Mouse (Mus musculus): ENCODE results near the gene Tmem161a.
"Not testable (repeated sequence)": the region's sequence is repeated elsewhere in the genome, so short reads cannot be mapped to it uniquely, and the experiment has no call there.

Tmem161a gene

DNA sequence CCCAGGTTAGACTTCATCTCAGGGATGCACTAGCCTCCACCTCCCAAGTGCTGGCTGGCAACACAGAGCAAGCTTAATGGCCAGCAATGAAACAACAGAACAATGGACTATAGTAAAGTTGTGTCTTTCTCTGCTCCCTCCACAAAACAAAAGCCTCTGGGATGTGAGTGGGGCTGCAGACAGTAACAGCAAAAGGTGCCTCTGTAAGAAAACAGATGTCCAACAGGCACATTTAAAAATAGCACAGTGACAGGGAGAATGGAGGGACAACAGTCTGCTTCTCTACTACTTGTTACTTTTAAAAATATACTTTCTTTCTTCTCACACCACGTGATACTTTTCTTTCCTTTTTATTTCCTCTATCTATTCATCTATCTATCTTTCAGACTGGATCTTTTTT, 32.6 kb downstream of the Tmem161a start:
- no peak for DNase-seq (ENCODE audit: extremely low read depth, low read depth, low spot score)

DNA sequence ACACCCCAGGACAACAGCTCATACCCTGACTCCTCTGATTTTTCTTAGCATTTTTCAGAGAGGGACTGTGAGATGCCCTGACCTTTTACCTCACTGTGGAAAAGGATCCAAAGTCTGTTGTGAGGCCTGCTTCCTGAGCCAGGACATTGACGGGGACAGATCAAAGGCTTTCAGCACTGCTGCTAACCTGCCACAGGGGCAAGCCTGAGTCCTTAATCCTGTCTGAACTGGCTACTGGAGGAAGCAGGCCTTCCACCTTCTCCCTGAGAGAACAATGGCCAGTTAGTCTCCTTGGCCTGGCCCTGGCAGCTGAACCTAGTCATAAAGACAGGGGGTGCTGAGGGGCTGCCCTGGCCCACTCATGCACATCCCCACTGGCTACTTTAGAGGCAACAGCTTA, 36.0 kb downstream of the Tmem161a start:
- DNase-seq (ENCODE audit: extremely low read depth, low read depth, low spot score): no peak

DNA sequence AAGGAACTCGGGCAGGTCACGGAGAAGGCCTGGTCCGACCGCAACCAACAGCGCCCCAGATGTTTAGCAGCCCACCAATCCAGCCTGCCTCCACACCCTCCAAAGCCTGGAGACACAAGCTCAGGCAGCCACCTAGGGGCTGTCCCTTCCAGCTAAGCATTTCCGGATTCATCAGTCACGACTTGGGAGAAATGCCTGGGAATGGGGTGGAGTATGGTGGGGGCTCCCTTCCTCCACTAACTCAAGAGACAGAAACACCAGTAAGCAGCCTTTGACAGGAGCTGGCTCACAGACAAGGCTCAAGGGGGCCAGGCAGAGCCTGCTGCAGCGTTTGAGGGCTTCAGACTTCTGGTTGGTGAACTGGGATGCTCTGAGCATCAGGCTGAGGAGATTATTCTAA, 38.4 kb downstream of the Tmem161a start:
- DNase-seq (ENCODE audit: extremely low read depth, low read depth, low spot score): no peak

DNA sequence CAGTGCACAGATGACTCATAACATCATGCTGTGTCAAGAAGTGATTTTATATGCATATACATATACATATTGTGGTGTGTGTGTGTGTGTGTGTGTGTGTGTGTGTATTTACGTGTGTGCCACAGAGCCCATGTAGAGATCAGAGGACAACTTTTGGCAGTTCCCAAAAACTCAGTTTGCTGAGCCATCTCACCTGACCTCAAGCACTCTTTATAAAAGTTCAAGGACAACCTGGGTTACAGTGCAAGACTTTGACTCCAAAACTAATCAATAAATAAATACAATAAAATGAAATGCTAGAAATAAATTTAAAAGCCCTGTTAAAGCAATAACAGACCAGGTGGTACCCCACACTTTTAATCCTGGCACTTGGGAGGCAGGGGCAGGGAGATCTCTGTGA, 39.1 kb downstream of the Tmem161a start:
- no peak for DNase-seq (ENCODE audit: extremely low read depth, low read depth, low spot score)

DNA sequence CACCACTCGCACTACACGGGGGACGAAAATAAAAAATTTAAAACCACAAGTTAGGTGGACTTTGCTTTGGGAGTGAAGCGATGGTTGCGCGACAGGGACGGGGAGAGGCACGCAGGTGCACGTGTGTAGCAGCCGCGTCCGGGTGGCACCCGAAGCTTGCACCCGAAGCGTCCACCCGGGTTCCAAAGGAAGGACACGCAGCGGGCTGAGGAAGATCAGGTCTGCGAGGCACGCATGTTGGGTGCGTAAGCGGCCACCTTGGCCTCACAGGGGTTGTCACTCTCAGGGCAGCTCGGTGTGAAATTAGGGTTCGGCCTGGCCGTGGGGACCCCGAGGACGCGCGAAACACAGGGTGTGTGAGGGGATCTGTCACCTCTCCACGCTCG, 39.6 kb downstream of the Tmem161a start:
- DNase-seq (ENCODE audit: extremely low read depth, low read depth, low spot score): no peak

DNA sequence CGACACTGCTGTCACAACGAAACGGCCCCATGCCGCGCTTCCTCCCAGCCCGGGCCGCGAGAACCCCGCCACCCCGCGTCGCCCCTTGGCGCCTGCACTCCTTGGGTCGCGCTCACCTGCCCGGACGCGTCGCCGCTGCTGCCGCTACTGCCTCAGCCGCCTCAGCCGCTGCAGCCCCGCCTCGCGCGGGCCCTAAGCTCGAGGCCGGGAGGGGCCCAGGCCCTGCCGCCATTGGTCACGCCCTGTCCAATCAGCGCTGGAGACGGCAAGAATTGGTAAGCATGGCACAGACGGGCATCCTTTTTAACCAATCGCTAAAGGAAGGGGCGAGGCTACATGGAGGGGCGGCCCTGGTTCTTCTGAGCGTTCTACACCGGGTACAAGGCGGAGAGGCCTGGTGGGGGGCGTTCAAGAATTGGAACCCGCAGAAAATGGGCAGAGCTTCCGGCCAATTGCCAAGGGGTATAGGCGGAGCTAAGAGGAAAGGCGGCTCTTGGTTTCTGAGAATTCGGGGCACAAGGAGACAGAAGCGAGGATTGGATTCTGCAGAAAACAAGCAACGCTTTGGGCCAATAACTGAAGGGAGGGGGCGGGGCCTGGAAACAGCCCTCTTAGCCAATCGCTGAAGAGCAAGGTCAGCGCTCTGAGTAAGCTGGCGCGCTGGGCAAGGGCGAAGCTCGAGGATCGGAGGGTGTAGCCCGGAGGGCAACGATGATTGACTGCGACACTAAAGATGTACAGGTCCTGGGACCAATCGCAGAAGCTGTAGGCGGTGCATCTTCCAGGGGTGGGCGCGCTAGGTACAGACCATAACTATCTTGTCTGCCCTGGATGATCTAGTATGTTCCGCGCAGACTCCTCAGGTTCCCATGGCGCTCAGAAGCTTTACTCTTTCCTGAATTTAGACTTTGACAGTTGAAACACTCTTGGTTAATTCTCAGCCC, 40.2 kb downstream of the Tmem161a start, which contains the start of gene Slc25a42:
Slc25a42 (minus strand) TSS at position 194 of the 944 bp plus-strand sequence.
- peak; percentile 93 for DNase-seq (ENCODE audit: extremely low read depth, low read depth, low spot score)

DNA sequence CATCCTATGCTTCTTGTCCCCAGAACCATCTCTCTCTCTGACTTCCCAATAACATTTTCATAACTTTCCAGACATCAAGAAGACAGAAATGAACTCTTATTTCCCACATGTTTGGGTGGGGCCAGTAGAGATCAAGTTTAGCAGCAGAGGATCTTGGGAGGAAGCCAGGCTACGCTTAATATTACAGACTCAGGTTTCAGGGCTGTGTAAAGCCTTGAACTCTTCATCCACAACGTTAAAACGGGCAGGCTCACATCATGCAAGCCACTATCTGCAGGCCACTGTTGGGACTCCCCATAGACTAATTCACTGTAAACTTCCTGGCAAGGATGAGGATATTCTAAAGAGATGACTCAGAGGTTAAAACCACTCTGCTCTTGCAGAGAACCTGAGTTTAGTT, 42.3 kb downstream of the Tmem161a start:
- no peak for DNase-seq (ENCODE audit: extremely low read depth, low read depth, low spot score)

DNA sequence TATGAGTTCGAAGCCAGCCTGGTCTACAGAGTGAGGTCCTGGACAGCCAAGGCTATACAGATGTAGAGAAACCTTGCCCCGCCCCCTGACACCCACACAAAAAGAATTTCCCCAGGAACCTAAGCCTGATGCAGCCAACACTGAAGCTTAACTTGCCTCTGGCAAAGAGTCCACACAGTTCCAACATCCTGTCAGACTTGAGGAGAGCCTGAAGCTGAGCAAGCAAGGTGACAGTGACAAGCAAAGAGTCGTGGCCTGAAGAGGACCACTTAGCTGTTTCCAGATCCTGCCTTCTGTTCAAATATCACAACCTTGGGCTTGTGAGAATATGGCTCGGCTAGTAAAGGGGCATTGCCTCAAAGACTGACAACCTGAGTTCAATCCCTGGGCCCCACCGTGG, 42.9 kb downstream of the Tmem161a start:
- no peak for DNase-seq (ENCODE audit: extremely low read depth, low read depth, low spot score)

DNA sequence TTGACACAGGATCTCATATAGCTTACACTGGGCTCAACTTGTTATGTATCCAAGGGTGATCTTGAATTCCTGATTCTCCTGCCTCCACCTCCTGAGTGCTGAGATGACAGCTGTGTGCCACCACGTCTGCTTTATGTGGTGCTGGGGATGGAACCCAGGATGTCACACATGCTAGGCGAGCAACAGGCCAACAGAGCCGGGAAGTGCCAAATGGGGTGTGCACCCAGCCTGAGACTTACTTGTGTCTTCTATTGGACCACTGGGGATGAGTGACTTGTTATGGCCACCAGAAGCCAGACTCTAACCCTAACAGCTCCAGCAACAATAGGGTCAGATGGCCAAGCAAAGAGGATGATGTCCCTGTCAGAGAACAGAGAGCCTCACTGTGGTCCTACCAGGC, 44.0 kb downstream of the Tmem161a start:
- not testable (repeated sequence) for DNase-seq (ENCODE audit: extremely low read depth, low read depth, low spot score)

DNA sequence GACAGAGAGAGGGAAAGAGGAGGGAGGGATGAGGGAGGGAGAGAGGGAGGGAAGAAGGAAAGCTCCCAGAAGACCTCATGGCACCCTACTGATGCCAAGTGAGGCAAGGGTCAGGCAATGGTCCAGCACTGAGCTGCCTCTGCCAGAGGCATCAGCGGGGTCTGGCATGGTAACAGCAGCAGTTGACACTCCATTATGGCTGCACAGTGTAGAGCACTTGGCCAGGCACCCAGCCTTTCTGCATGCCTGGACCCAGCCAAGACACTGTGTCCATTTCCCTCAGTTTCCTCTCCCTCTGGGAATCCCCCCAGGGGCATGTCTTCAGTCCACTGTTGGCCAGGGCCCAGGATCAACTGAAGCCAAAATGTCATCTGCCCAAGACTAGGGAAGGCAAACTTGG, 44.4 kb downstream of the Tmem161a start:
- DNase-seq (ENCODE audit: extremely low read depth, low read depth, low spot score): no peak

DNA sequence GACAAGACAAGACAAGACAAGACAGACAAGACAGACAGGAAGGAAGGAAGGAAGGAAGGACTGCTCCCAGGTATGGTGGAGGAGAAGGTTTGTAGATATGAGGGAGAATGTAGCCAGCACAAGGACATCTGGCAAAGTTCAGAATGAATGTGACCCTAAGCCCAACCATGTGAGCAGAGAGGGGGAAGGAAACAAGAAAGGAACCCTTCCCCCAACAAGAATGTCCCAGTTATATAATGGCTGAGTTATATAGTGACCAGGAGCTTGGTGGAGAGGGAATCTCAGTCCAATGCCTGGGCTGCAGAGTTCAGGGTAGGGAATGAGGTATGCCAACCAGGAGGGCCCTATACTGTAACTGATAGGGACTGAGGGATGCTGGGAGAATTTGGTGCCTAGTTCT, 45.3 kb downstream of the Tmem161a start:
- DNase-seq (ENCODE audit: extremely low read depth, low read depth, low spot score): no peak

DNA sequence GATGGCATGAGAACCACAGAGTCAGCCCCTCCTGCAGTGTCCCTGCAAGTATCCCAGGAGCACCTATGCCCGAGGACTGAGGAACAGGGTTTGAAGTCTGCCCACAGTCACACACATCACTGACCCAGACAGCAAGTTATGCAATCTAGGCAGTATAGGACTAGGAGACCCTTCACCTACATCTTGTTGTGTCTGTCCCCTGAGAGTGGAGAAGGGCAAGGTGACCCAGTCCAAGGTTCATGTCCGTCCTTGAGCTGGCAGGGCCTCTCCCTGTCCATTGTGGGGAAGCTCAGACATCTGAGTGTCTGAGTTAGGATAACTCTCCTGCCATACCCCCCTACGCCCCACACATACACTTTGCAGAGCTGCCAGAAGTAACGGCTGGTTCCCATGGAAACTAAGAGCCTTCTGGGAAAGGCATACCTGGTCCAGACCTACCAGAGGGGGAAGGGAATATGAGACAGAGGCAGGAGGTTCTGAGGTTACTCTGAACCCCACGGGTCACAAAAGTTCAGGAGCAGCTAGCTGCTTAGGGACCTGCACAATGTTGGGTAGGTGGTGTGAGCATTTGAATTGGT, 47.0 kb downstream of the Tmem161a start:
- DNase-seq (ENCODE audit: extremely low read depth, low read depth, low spot score): no peak

DNA sequence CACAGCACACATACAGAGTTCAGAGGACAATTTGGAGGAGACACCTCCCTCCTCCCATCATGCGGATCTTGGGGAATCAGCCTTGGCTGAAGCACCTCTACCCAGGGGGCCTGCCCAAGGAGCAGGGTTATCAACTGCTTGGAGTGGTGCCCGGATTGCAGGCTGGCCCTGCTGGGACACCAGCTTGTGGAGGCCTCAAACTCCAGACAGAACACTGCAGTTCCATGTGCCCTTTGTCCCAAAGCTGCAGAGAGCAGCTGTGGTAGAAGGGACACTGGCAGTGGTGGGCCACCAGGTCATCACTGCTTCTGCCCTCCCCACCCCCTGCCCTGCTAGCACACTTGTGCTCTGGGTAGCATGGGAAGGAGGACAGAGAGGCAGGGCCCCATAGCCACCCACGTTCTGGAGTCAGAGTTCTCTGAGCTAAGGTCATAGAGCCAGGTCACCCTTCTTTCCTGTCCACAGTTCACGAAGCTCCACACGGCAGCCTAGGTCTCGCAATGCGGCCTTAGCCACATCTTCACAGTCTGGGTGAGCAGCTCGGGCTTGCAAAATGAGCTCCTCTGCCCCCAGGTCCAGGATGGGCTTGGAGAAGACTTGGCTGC, 48.2 kb downstream of the Tmem161a start:
- no peak for DNase-seq (ENCODE audit: extremely low read depth, low read depth, low spot score)

DNA sequence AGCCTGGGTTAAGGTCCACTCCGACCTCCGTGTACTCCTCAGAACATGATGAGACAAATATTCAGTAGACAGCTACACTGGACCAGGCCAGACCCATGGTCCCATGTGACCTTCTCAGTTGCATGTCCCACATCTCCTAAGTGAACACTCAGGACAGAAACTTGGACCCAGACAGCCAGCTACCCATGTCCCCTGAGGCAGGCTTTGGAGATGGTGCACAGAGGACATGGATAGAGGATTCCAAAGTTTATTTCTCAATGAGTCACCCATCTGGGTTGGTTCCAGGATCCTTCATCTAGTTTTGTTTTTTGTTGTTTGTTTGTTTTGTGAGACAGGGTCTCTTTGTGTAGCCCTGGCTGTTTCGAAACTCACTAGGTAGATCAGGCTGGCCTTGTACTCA, 48.8 kb downstream of the Tmem161a start:
- DNase-seq (ENCODE audit: extremely low read depth, low read depth, low spot score): no peak

DNA sequence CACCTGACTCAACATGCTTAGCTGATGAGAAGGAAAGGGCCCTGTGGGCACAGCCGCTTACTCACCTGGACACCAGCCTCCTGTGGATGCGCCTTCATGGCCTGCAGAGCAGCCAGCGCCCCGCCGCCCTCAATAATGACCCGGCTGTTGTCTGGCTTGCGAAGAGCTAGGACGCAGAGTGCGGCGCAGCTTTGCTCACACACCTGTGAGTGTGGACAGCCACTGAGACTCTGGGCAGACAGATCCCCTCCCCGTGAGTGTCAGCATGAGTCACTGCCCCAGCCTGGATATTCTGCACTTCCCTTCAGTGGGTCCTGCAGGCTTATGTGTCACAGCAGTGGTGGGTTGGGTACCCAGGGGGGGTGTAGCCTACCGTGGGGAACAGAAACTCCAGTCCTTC, 49.9 kb downstream of the Tmem161a start:
- no peak for DNase-seq (ENCODE audit: extremely low read depth, low read depth, low spot score)

DNA sequence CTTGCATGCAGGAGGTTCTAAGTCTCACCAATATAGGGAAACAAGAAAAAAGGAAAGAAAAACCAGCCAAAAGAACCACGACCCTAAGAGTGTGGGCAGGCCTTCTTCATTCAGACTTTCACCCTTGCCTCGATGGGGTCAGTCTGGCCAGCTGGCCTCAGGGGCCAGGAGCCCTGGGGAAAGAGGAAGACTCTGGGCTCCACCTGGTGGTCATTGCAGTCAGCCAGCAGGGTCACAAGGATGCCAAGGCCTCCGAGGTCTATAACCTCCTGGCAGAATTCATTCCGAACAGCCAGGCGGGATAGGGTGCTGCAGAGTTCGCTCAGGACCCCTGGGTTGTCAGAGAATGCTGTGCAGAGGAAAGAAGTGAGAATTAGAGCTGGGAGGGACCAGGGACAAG, 51.2 kb downstream of the Tmem161a start:
- DNase-seq (ENCODE audit: extremely low read depth, low read depth, low spot score): no peak

DNA sequence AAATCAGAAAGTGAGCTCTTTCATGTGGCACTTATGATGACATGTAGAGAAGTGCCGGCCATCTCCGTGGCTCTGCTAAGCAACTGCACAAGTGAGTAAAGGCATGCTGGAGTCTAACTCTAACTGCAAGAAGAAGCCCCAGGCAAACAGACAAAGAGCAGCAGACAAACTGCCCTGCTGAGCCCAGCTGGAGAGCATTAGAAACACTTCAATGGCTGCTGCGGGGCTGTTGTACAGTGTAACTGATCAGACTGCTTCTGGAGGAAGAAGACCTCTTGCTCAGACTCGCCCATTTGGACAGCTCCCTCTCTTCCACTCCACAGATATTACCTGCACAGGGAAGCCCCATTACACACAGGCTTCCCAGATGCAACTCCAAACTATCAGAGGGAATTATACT, 55.8 kb downstream of the Tmem161a start:
- DNase-seq (ENCODE audit: extremely low read depth, low read depth, low spot score): no peak

DNA sequence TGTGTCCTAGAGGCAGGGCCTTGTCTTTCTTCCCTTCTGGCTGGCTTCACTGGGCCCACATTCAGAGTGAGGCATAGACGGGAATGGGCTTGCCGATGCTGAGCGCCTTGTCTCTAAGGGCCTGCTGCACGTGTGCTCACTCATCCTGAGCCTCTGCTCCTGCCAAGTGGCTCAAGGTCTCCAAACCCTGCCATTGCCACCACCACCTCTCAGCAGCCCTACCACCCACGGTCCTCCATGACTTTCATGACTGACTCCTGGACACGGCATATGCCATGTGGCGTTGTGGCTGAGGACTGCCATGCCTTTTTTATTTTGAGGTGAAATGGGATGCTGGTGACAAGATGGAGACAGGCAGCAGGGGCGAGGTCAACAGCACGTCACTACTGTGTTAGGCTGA, 58.7 kb downstream of the Tmem161a start:
- no peak for DNase-seq (ENCODE audit: extremely low read depth, low read depth, low spot score)

Measured in fat pad, adult 2 months (tissue).